Comparison of ENCODE assay signal across 17 mouse cellular contexts in the genomic region with DNA sequence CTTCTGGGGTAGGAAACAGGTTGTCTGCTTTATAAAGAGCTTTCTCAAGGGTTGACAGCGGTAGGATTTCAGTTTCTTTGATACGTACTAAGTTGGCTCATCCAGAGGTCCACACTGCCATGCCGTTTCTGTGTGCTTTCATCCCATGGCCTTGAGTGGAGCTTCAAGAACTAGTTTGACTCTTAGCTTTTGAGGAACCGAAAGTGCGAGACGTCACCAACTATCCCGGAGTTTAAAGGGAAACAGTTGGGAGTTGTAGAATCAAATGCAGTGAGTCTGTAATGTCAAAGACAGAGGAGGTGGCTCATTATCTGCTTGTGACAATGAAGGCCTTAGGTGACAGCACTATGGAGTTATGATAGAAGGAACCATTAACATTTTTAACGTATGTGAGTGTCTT.
"Had no signal": no experiment of that assay in that cellular context is flagged by ENCODE, and none has a peak within 500 bp of the region (broad histone marks: within the 10 kb centered on the region; RNA-seq: fewer than 3 reads in every experiment).

No protein-coding gene starts in this region.

- DNase-seq: kidney, adult 11 months; kidney, adult 9 months; kidney, postnatal 4 days; left cerebral cortex, postnatal 4 days; lung, adult 18-20 months; midbrain, embryonic 14.5 days; retina, postnatal 1 day; right cerebral cortex, postnatal 4 days; spleen, adult 18-20 months; thymus, adult 2 months; thymus, postnatal 25 days had no signal

- ATAC-seq: inflammation-experienced regulatory T-cells, adult 6 months had no signal

- H3K9ac ChIP-seq: limb, embryonic 13.5 days; neural tube, embryonic 13.5 days had no signal

- H3K4me3 ChIP-seq: layer of hippocampus, adult 2 months; limb, embryonic 13.5 days; midbrain, embryonic 10.5 days; neural tube, embryonic 13.5 days had no signal

- H3K27ac ChIP-seq: kidney, postnatal 0 days; layer of hippocampus, adult 2 months; limb, embryonic 13.5 days; midbrain, embryonic 10.5 days; neural tube, embryonic 13.5 days had no signal

- H3K9me3 ChIP-seq: midbrain, embryonic 10.5 days had no signal

- H3K27me3 ChIP-seq: limb, embryonic 13.5 days; neural tube, embryonic 13.5 days had no signal

- H3K4me2 ChIP-seq: limb, embryonic 13.5 days; neural tube, embryonic 13.5 days had no signal
